Mouse (Mus musculus): ENCODE results near the gene Scyl3.

GRCm38 (mm10) chr1:163889629-163890028 is 39.3 kb upstream of the Scyl3 start:
- TF ChIP-seq CTCF (IDR thresholded peaks at IDR 0.05; ENCODE audit: low read depth, low read length) (no peak), POLR2A (IDR thresholded peaks at IDR 0.05; ENCODE audit: insufficient read depth, low read length) (no peak), EP300 (IDR thresholded peaks at IDR 0.05; ENCODE audit: insufficient read depth, low read depth, low read length) (no peak)
